Mouse (Mus musculus): Measurements from ENCODE around the gene P4hb.

DNA sequence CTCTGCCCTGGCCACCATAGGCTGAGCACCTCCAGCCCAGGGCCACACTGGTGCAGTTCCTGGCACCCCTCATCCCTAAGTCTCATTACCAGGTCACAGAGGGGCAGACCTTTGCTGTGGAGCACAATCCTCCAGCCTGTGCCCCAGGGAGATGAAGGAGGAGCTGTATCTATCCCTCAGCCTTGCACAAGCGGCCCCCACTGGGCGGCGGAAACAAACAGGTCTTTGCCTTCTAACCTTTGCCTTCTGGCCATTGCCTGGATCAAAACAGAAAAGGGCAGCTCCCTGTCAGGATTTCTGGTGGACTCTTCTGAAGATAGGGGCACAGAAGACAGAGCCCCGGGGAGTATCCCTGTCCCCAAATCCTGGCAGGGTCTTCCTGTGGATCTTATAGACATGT is 44.1 kb downstream of the P4hb start:
- TF ChIP-seq CTCF (IDR thresholded peaks at IDR 0.05; ENCODE audit: extremely low read depth, insufficient read length, insufficient replicate concordance, low read depth, low read length) (no peak), POLR2A (IDR thresholded peaks at IDR 0.05; ENCODE audit: low read depth, low read length) (no peak)
